13 mouse cellular contexts compared by ENCODE assay signal in genomic region chr10:53768745-53769144, GRCm38 (mm10). TPM values are rescaled to one million over a fixed set of nuclear protein-coding genes. Genes with fewer than 3 reads are reported as not detected.
"Had no signal": no experiment of that assay in that cellular context is flagged by ENCODE, and none has a peak within 500 bp of the region (broad histone marks: within the 10 kb centered on the region; RNA-seq: fewer than 3 reads in every experiment).

No protein-coding gene starts in this region.

- H3K36me3 ChIP-seq: liver, embryonic 13.5 days had no signal

- H3K4me1 ChIP-seq: liver, embryonic 13.5 days had no signal

- H3K9me3 ChIP-seq: liver, embryonic 13.5 days had no signal

- H3K27ac ChIP-seq: layer of hippocampus, adult 2 months; liver, embryonic 13.5 days; macrophage; stomach, postnatal 0 days had no signal

- H3K27me3 ChIP-seq: liver, embryonic 13.5 days had no signal

- H3K9ac ChIP-seq: liver, embryonic 13.5 days had no signal

- H3K4me3 ChIP-seq: layer of hippocampus, adult 2 months; liver, embryonic 13.5 days had no signal

- DNase-seq: kidney, adult 18-20 months; kidney, adult 9 months; kidney, postnatal 14 days; layer of hippocampus, adult 9-11 months; liver, embryonic 13.5 days; lung, adult 2 months; midbrain, embryonic 14.5 days; right cerebral cortex, postnatal 14 days; right cerebral cortex, postnatal 4 days; thymus, postnatal 25 days had no signal

RNA-seq across cellular contexts. Expression of gene Fam184a, which starts 17.8 kb away (rescaled TPM):
- polyA plus RNA-seq: macrophage had no signal
